Mouse (Mus musculus) CH12.LX (cell line): ENCODE data around the gene Hbp1.

Source experiments
- CTCF ChIP-seq, 2 experiments: IDR thresholded peaks in 1 of 2; conservative IDR thresholded peaks in 1 of 2; 2 replicates each; pipeline ENCODE4 v1.5.1; 2011 to 2012; ENCODE audit warnings: low read depth in 2 of 2, low read length in 2 of 2, improper control_type of control experiment in 1 of 2, inconsistent platforms in 1 of 2, mild to moderate bottlenecking in 1 of 2, moderate library complexity in 1 of 2
- EP300 ChIP-seq: IDR thresholded peaks from 2 replicates; pipeline ENCODE4 v1.6.1; 2011; ENCODE audit warnings: low read length, improper control_type of control experiment
- MAFK ChIP-seq: IDR thresholded peaks from 2 replicates; pipeline ENCODE4 v1.6.1; 2011; ENCODE audit warnings: low read length, improper control_type of control experiment; ENCODE audit not compliant: insufficient replicate concordance
- POLR2A ChIP-seq: IDR thresholded peaks from 2 replicates; pipeline ENCODE4 v1.6.1; 2011; ENCODE audit warnings: low read depth, mild to moderate bottlenecking, improper control_type of control experiment, low read length
- TCF12 ChIP-seq: IDR thresholded peaks from 2 replicates; pipeline ENCODE4 v1.6.1; 2014; ENCODE audit warnings: low read depth, mild to moderate bottlenecking, inconsistent platforms, low read length, improper control_type of control experiment
- ZMIZ1 ChIP-seq: IDR thresholded peaks from 2 replicates; pipeline ENCODE4 v1.6.1; 2012; ENCODE audit warnings: low read depth, mild to moderate bottlenecking, inconsistent platforms, low read length, improper control_type of control experiment

GRCm38 (mm10) chr12:31939026-31939425 is 11.3 kb downstream of the Hbp1 start:
- TF ChIP-seq TCF12: no peak
- TF ChIP-seq POLR2A: no peak
- no peak for TF ChIP-seq CTCF (conservative IDR thresholded peaks at IDR 0.05 in 1 of 2, IDR thresholded peaks at IDR 0.05 in 1 of 2; ENCODE audit: low read depth in 2 of 2, low read length in 2 of 2)
- no peak for TF ChIP-seq EP300
- TF ChIP-seq ZMIZ1: no peak
- no peak for TF ChIP-seq MAFK
